Mouse (Mus musculus) heart, postnatal 36 days (tissue): Measurements from ENCODE around the gene Slc25a10. TPM values are rescaled to one million over a fixed set of nuclear protein-coding genes. Genes with fewer than 3 reads are reported as not detected.

Source experiments
- DNase-seq, 2 experiments: peaks; one replicate each; pipeline ENCODE4 v3.0.0; 2021 to 2022
- intact Hi-C: fragments of 180-260 bp; cut with DNase I; formaldehyde crosslinking; loops from one replicate; pipeline ENCODE4 v1.15.1; 2025
- total RNA-seq, 2 experiments: library from RNA; stranded (reverse); gene quantifications; 2 replicates each; pipeline ENCODE4 v1.2.3; 2021

Gene Slc25a10
- total RNA-seq, 2 experiments from 2014 or later, result 13.4 to 15.0 TPM

- no peak for DNase-seq
- intact Hi-C loops, result no loop called here
These were observed 8.1 kb upstream of the Slc25a10 start for GRCm38 (mm10) chr11:120483448-120483934.

GRCm38 (mm10) chr11:120484265-120484981 is 7.2 kb upstream of the Slc25a10 start, which contains the start of gene Mrpl12:
TSS of gene Mrpl12 (plus strand) at chr11:120484613.
- DNase-seq, result peak; percentile 88 to 91
- intact Hi-C loops, result no loop called here

- no peak for DNase-seq
- intact Hi-C loops, result loop anchor here (5.0 kb wide), 1 partner anchor 292 kb away; no protein-coding TSS in a partner anchor
These were observed 6.4 kb upstream of the Slc25a10 start for GRCm38 (mm10) chr11:120485251-120485650.

- no peak for DNase-seq
- intact Hi-C loops, result loop anchor here (5.0 kb wide), 1 partner anchor 289 kb away; no protein-coding TSS in a partner anchor
These were observed 3.1 kb upstream of the Slc25a10 start for GRCm38 (mm10) chr11:120488516-120488915.

GRCm38 (mm10) chr11:120489054-120489761 is 2.4 kb upstream of the Slc25a10 start:
- intact Hi-C loops, result loop anchor here (1.0 to 5.0 kb wide), 2 partner anchors 123 to 288 kb away; no protein-coding TSS in a partner anchor
- DNase-seq, result peak; percentile 53 to 68

- intact Hi-C loops, result loop anchor here (2.0 to 5.0 kb wide), 3 partner anchors 60 to 222 kb away; partner anchors contain the start of genes Aspscr1, Cenpx, Lrrc45 and Ppp1r27
- DNase-seq, result no peak
These were observed 1.2 kb upstream of the Slc25a10 start for GRCm38 (mm10) chr11:120490291-120491046.

GRCm38 (mm10) chr11:120492024-120492877 is 611 bp downstream of the Slc25a10 start:
- peak in 1 of 2 experiments; percentile 49 for DNase-seq
- intact Hi-C loops, result loop anchor here (5.0 kb wide), 2 partner anchors 180 to 220 kb away; partner anchors contain the start of genes Aspscr1, Cenpx and Lrrc45

GRCm38 (mm10) chr11:120492878-120493203 is 1.2 kb downstream of the Slc25a10 start:
- no peak for DNase-seq
- intact Hi-C loops, result loop anchor here (5.0 kb wide), 2 partner anchors 179 to 219 kb away; partner anchors contain the start of genes Aspscr1, Cenpx and Lrrc45

- DNase-seq, result no peak
- intact Hi-C loops, result loop anchor here (5.0 kb wide), 2 partner anchors 179 to 219 kb away; partner anchors contain the start of genes Aspscr1, Cenpx and Lrrc45
These were observed 1.7 kb downstream of the Slc25a10 start for GRCm38 (mm10) chr11:120493351-120493750.

- DNase-seq, result no peak
- intact Hi-C loops, result loop anchor here (5.0 kb wide), 2 partner anchors 178 to 218 kb away; partner anchors contain the start of genes Aspscr1, Cenpx and Lrrc45
These were observed 2.3 kb downstream of the Slc25a10 start for GRCm38 (mm10) chr11:120493911-120494310.

GRCm38 (mm10) chr11:120497436-120497835 is 5.8 kb downstream of the Slc25a10 start:
- intact Hi-C loops, result no loop called here
- DNase-seq, result no peak

GRCm38 (mm10) chr11:120498226-120498625 is 6.6 kb downstream of the Slc25a10 start:
- intact Hi-C loops, result no loop called here
- DNase-seq, result no peak

GRCm38 (mm10) chr11:120498891-120499290 is 7.3 kb downstream of the Slc25a10 start:
- intact Hi-C loops, result no loop called here
- DNase-seq, result no peak

- intact Hi-C loops, result no loop called here
- DNase-seq, result no peak
These were observed 8.3 kb downstream of the Slc25a10 start for GRCm38 (mm10) chr11:120499894-120500293.

GRCm38 (mm10) chr11:120500357-120500756 is 8.7 kb downstream of the Slc25a10 start:
- intact Hi-C loops, result no loop called here
- DNase-seq, result no peak

GRCm38 (mm10) chr11:120501018-120501417 is 9.4 kb downstream of the Slc25a10 start:
- intact Hi-C loops, result no loop called here
- no peak for DNase-seq

GRCm38 (mm10) chr11:120501701-120502100 is 10.1 kb downstream of the Slc25a10 start:
- no peak for DNase-seq
- intact Hi-C loops, result no loop called here

GRCm38 (mm10) chr11:120505661-120506060 is 14.0 kb downstream of the Slc25a10 start:
- intact Hi-C loops, result no loop called here
- no peak for DNase-seq

- no peak for DNase-seq
- intact Hi-C loops, result no loop called here
These were observed 15.3 kb downstream of the Slc25a10 start for GRCm38 (mm10) chr11:120506899-120507298.
